Mouse (Mus musculus): ENCODE data around the gene Cmtm3.
"Not testable (repeated sequence)": the region's sequence is repeated elsewhere in the genome, so short reads cannot be mapped to it uniquely, and the experiment has no call there.

Gene Cmtm3

DNA sequence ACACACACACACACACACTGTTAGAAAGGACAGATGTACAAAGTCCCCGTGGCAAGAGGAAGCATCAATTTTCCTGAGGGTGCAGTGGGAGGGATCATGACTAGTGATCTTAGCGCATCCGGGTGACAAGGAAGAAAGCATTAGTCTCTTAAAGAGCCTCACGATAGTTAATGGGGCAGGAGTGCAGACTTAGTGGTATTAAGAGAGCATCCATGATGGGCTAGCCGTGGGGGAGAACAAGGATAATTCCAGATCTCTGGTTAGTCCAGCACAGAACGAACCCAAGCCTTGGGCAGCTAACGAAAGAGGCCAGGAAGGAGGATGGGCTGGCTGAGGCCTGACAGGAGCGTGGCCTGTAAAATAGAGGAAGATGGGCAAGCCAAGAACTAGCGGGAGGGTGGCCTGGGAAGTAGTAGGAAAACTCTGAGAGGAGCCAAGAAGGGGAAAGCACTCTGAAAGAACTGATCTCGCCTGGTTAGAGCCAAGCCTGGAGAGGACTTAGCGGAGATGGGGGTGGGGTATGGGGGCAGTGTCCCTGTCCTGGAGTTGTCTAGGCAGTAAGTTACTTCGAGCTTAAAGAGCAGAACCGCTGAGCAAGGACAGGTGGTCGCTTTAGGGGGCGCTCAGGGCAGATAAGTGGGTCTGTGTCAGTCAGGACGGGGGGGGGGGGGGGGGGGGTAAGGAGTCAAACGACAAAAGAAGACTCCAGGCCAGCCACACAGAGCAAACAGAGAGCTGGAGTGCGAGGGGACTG lies at the start of gene Cmtm3:
Gene Cmtm3 (plus strand): TSS at position 182 of the 754 bp plus-strand sequence.
- no peak for TF ChIP-seq GATA4 (IDR thresholded peaks at IDR 0.05; ENCODE audit: insufficient replicate concordance, low read length)

DNA sequence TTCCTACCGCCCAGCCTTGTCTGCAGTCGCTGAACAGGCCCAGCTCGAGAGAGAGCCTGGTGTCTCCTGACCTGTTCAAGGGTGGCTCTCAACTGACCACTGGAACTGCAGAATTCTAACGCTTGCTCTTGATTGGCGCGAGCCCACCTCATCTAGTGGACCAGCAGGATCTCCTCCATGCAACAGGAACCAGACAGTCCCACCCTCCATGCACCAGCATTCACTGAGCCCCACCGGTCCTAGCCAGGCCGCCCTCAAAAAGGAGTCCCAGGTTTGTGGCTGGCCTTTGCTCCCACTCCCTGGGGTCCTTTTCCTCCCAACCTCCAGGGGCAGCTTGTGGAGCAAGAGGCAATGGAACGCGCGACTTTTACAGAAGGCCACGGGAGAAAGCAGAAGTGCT lies 46.1 kb upstream of the Cmtm3 start, which contains the start of gene Cmtm2a:
Gene Cmtm2a (minus strand): TSS at position 101 of the 400 bp plus-strand sequence.
- not testable (repeated sequence) for TF ChIP-seq GATA4 (IDR thresholded peaks at IDR 0.05; ENCODE audit: insufficient replicate concordance, low read length)

DNA sequence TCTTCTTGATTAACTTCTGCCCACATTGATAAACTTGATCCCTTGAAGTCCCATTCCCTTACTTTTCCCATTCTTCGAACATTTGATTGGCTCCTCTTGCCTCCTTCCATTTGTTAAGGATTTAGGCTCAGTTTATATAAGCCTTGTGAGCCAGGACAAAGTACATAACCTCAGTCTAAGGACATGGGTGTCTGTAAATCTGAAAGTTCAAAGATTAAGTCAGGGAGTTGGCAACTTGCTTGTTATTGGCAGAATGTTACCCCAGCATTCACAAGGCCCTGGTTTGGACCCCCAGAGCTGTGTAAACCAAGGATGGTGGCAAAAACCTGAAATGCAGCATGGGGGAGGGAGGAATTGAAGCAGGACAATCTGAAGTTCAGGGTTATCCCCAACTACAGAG lies 44.8 kb upstream of the Cmtm3 start:
- no peak for TF ChIP-seq GATA4 (IDR thresholded peaks at IDR 0.05; ENCODE audit: insufficient replicate concordance, low read length)

DNA sequence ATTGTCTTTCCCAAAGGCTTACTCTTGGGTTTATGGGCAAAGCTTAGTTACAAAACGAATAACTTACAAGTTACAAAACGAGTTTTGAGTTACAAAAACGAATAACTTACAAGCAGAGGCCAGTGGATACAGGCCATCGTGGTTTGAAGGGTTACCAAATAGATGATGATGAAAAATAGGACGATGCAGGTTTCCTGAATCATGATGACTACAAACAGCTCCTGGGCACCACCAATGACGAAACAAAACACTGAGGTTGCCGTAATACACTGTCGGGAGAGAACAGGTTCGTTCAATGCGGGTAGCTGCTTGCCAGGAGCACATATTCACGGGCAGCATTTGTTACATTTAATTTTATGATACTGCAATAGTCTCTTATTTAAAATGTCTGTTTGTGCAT lies 34.2 kb upstream of the Cmtm3 start:
- no peak for TF ChIP-seq GATA4 (IDR thresholded peaks at IDR 0.05; ENCODE audit: insufficient replicate concordance, low read length)

DNA sequence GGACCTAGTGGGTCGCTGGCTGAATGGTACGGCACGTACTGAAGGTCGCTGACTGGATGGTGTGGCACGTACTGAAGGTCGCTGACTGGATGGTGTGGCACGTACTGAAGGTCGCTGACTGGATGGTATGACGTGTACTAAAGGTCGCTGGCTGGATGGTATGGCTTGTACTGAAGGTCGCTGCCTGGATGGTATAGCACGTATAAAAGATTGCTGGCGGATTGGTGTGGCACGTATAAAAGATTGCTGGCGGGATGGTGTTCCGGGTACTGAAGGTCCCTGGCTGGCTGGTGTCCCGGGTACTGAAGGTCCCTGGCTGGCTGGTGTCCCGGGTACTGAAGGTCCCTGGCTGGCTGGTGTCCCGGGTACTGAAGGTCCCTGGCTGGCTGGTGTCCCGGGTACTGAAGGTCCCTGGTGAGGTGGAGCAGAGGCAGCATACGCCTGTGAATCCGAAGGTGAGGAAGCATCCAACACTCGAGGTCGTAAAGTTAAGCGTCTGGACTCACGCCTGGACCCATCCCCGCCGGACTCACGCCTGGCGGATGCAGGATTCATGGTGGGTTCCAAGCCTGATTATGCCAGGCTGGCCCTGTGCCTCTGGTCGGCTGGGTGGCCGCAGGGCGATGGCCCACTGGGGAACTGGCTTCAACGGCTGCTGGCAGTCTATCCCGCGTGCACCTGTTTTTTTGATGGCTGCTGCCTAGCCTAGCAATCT lies 29.6 kb upstream of the Cmtm3 start, which contains the start of the genes Gm45711 and Cmtm1:
Gene Gm45711 (minus strand): TSS at position 641 of the 715 bp plus-strand sequence.
Gene Cmtm1 (minus strand): TSS at position 705 of the 715 bp plus-strand sequence.
- not testable (repeated sequence) for TF ChIP-seq GATA4 (IDR thresholded peaks at IDR 0.05; ENCODE audit: insufficient replicate concordance, low read length)

DNA sequence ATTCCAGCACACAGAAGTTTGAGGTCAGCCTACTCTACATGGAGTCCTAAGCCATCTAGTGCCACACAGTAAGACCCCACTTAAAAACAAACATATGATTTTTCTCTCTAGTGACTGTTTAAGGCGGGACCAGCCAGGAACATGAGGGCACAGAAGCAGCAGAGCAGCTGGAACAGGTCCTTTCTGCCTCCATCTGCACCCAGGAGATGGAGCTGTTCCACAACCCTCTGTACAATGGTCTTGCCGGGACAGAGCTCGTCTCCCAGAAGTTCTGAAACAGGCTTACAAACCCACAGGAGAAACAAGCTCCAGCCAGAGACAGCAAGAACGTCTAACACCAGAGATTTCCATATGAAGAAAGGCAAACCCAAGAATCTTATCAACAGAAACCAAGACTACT lies 25.9 kb upstream of the Cmtm3 start:
- TF ChIP-seq GATA4 (IDR thresholded peaks at IDR 0.05; ENCODE audit: insufficient replicate concordance, low read length): no peak

DNA sequence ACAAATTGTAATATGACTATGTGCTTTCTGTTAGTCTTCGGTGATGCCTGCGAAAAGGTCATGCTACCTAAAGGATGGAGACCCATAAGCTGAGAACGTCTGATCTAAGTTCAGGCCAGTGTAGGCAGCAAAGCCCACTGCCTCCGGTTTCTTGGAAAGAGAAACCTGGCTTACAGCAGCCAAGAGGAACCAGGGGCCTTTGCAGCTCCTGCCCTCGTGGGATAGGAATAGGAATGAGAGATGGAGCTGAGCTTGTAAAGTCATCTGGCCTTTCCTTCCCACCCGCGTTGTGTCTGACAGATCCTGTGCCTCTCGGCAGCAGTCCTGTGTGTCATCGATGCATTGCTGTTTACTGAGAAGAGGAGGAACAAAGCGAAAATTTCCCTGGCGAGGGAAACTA lies 17.9 kb upstream of the Cmtm3 start, which contains the start of gene Gm11020:
Gene Gm11020 (plus strand): TSS at position 301 of the 400 bp plus-strand sequence.
- not testable (repeated sequence) for TF ChIP-seq GATA4 (IDR thresholded peaks at IDR 0.05; ENCODE audit: insufficient replicate concordance, low read length)

DNA sequence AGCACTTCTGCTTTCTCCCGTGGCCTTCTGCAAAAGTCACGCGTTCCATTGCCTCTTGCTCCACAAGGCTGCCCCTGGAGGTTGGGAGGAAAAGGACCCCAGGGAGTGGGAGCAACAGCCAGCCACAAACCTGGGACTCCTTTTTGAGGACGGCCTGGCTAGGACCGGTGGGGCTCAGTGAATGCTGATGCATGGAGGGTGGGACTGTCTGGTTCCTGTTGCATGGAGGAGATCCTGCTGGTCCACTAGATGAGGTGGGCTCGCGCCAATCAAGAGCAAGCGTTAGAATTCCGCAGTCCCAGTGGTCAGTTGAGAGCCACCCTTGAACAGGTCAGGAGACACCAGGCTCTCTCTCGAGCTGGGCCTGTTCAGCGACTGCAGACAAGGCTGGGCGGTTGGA lies 17.3 kb upstream of the Cmtm3 start, which contains the start of gene Cmtm2b:
Gene Cmtm2b (plus strand): TSS at position 301 of the 400 bp plus-strand sequence.
- not testable (repeated sequence) for TF ChIP-seq GATA4 (IDR thresholded peaks at IDR 0.05; ENCODE audit: insufficient replicate concordance, low read length)

DNA sequence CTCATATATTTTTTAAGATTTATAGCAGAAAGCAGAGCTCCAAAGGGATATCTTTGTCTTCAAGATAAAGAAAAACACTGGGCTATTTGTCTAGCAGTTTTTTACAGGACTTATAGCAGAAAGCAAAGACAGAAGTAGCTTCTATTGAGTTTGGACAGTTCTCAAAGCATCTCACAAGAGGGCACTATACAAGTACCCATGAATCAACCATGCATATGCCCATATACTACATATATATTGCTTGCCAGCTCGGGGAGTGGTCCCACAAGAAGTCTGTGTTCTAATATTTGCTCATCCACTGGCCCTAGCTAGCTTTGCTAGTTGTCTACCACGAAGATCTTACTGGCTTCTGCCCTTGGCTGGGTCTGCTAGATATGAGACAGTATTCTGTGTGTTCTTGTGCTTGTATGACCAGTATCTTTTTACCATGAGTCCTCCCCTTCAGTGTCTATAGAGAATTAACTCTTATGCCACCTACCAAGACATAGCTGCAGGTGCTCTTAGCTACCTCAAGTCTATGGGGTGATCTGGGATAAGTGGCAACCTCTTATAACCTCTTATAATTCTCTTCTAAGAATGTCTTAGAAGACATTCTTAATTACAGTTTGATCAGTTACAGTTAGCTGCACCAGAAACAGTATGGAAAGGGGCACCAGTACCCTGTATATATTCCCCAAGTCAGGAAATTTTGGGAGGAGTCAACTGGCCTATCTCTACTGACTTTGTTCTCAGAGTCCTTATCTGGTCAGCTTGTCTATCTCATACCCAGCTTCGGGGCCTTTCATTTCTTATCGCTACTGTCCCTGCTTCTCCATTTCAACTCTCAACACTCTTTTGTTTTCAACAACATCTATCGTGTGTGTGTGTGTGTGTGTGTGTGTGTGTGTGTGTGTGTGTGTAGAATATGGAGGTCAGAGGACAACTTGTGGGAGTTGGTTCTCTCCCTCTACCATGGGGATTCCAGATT lies 6.3 kb upstream of the Cmtm3 start:
- no peak for TF ChIP-seq GATA4 (IDR thresholded peaks at IDR 0.05; ENCODE audit: insufficient replicate concordance, low read length)

DNA sequence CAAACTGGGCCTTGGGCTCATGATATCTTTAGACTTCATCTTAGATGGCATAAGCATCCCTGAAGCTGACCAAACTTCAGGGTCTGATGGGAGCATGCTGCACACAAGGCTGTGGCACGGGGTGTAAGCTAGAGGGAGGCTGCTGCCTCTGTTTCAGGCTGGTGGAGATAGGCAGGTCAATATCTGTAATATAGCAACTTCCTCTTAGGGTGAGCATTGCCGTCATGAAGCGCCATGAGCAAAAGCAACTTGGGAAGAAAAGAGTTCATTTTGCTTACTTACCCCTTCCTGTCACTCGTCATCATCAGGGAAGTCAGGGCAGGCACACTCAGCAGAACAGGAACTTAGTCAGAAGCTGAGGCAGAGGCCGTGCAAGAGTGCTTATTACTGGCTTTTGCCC lies 5.4 kb upstream of the Cmtm3 start:
- TF ChIP-seq GATA4 (IDR thresholded peaks at IDR 0.05; ENCODE audit: insufficient replicate concordance, low read length): no peak

DNA sequence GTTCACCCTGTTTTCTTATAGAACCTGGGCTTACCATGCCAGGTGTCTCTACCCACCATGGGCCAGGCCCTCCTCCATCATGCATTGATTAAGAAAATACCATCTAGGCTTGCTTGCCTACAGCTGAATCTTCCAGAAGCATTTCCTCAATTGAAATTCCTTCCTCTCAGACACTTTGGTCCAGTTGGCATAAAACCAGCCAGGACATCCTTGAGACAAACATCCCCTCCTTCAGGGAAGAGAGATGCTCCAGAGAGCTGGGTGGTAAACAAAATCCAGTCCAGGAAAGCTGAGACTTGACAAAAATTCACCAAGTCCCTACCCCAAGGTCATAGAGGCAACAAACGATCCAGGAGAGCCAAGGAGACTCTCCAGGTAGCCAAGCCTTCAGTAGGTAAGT lies 5.0 kb upstream of the Cmtm3 start:
- no peak for TF ChIP-seq GATA4 (IDR thresholded peaks at IDR 0.05; ENCODE audit: insufficient replicate concordance, low read length)

DNA sequence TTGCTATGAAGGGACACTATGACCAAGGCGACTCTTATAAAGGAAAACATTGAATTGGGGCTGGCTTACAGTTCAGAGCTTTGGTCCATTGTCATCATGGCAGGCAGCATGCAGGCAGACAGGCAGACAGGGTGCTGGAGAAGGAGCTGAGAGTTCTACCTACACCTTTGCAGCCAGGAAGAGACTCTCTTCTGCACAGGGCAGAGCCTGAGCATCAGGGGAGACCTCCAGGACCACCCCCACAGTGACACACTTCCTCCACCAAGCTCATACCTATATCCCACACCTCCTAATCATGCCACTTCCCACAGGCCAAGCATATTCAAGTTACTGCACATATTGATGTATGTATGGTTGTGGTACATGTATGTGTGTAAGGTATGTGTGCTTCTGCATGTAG lies 2.4 kb upstream of the Cmtm3 start:
- TF ChIP-seq GATA4 (IDR thresholded peaks at IDR 0.05; ENCODE audit: insufficient replicate concordance, low read length): no peak

DNA sequence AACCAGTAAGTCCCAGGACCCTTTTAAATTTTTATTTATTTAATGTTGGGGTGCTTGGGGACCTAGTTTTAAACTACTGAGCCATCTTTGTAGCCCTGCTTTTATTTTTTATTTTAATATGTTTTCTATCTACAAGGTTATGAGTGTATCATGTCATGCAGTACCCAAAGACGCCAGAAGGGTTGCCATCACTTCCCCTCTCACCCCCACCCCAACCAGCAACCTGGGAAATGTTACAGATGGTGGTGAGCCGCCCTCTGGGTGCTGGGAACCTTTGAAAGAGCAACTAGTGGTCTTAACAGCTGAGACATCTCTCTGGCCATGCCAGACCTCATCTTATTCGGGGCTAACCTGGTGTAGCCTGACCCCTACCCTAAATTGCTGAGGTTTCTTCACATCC lies 1.3 kb upstream of the Cmtm3 start:
- no peak for TF ChIP-seq GATA4 (IDR thresholded peaks at IDR 0.05; ENCODE audit: insufficient replicate concordance, low read length)

DNA sequence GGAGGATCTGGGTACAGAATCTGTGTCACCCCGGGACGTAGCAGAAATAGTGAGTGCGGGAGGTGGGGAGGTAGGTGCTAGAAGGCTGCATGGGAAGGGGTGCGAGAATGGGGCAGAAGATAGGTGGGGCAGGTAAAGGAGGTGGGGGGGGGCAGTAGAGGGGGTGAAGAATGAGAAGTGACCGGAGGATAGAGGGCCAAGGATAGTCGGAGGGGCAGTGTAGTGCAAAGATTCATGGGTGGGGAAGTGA lies 698 bp downstream of the Cmtm3 start:
- TF ChIP-seq GATA4 (IDR thresholded peaks at IDR 0.05; ENCODE audit: insufficient replicate concordance, low read length): no peak

All from liver, adult (tissue).